Mouse (Mus musculus): ENCODE measurements at regions not wholly inside any gene's neighbourhood (a gene's known extent, or its start where the extent isn't known, plus 50 kb on each side); places are given as distances from the start of the nearest gene placed in this dataset.

- WGBS = 10% methylated on average over 2 of the region's 2 CpGs
- no peaks in the 10 kb centered on the region for H3K9me3 ChIP-seq (replicated peaks)
- no peaks in the 10 kb centered on the region for H3K27me3 ChIP-seq (replicated peaks)
- no peak overlapping the region for H3K27ac ChIP-seq (replicated peaks)
- no peak for ATAC-seq (ENCODE audit: low FRiP score)
- no peak overlapping the region for H3K4me2 ChIP-seq
- H3K4me1 ChIP-seq = 0 out of 2 replicates have a peak, but pooled peaks cover 3% of the 10 kb centered on the region
- H3K4me3 ChIP-seq (replicated peaks) = no peak overlapping the region
- no peaks in the 10 kb centered on the region for H3K36me3 ChIP-seq
- H3K9ac ChIP-seq (replicated peaks) = no peak overlapping the region
Measured at GRCm38 (mm10) chr13:63726035-63726434, 89.0 kb upstream of the Ercc6l2 start.

- 0 out of 2 replicates have a peak, but pooled peaks cover 3% of the 10 kb centered on the region for H3K4me1 ChIP-seq
- no peak for ATAC-seq (ENCODE audit: low FRiP score)
- H3K4me3 ChIP-seq (replicated peaks) = no peak overlapping the region
- H3K36me3 ChIP-seq = no peaks in the 10 kb centered on the region
- H3K9ac ChIP-seq (replicated peaks) = no peak overlapping the region
- no peak overlapping the region for H3K27ac ChIP-seq (replicated peaks)
- no peak overlapping the region for H3K4me2 ChIP-seq
- H3K27me3 ChIP-seq (replicated peaks) = no peaks in the 10 kb centered on the region
- 93% methylated on average over 6 of the region's 6 CpGs for WGBS
- H3K9me3 ChIP-seq (replicated peaks) = no peaks in the 10 kb centered on the region
Measured at GRCm38 (mm10) chr13:63726509-63726908, 88.5 kb upstream of the Ercc6l2 start.

DNA sequence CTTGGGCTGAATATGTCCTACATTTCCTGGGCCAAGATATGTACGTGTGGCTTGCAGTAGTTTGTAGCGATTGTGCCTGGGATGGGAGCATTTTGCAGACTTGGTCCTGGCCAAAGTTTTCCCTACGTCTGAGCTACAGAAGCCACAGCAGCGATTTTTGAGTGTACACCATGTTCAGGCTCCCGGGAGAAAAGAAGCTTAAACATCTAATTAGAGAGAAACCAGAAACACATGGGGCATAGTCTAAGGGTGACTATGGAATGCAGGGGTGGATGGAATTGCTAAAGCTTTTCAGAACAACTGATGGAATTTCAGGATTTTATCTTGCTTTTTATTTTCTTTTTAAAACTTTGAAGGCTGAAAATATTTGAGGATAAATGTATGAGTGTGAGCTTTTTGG is 79.3 kb upstream of the Ercc6l2 start:
- Histone ChIP-seq H3K9ac (replicated peaks) (no peak overlapping the region), H3K27ac (replicated peaks) (no peak overlapping the region), H3K36me3 (no peaks in the 10 kb centered on the region), H3K4me2 (no peak overlapping the region), H3K4me1 (no peaks in the 10 kb centered on the region), H3K27me3 (replicated peaks) (no peaks in the 10 kb centered on the region), H3K9me3 (replicated peaks) (no peaks in the 10 kb centered on the region), H3K4me3 (replicated peaks) (no peak overlapping the region)
- 86% methylated on average over 5 of the region's 5 CpGs for WGBS
- no peak for ATAC-seq (ENCODE audit: low FRiP score)

DNA sequence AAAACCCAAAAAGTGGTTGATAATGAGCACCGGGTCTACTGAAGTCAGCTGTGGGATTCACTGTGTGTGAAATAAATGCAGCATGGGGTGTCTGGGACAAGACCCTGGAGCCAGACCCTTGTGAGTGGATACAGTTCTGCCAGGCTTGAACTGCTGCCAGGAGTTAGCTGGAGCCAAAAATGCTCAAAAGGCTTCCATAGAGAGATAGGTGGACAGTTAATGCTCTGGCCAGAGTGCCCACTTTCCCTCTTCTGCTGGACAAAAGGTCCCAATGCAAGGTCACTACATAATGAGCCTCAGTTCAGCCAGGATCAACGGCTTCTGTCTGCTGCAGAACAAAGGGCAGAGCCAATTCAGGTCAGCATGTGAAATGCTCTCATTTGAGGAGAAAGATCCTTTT is 73.2 kb upstream of the Ercc6l2 start:
- WGBS = 32% methylated on average over 2 of the region's 2 CpGs
- Histone ChIP-seq H3K4me1 (no peaks in the 10 kb centered on the region), H3K27ac (replicated peaks) (no peak overlapping the region), H3K9me3 (replicated peaks) (no peaks in the 10 kb centered on the region), H3K36me3 (no peaks in the 10 kb centered on the region), H3K4me3 (replicated peaks) (no peak overlapping the region), H3K4me2 (no peak overlapping the region), H3K9ac (replicated peaks) (no peak overlapping the region), H3K27me3 (replicated peaks) (no peaks in the 10 kb centered on the region)
- ATAC-seq (ENCODE audit: low FRiP score) = peak; percentile 50; the same call in 1 of the 2 replicates

DNA sequence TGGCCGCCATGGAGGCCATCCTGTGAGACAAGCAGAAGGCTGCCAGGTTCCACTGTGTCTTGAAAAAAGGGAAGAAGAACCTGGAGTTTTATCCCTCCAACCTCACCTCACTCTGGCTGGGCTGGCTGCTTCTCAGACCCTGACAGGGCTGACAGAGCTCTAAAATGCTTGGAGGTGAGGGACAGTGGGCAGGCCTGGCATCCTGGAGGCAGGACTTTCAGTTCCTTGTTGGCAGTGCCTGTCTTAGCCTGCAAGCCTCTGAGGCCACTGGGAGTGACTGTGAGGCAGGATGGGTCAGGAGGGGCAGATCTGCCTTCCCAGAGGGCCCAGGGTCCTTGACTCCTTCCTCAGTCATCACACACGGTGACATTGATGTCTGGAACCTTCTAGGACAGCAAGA is 66.3 kb upstream of the Ercc6l2 start:
- Histone ChIP-seq H3K9me3 (replicated peaks) (no peaks in the 10 kb centered on the region), H3K27ac (replicated peaks) (no peak overlapping the region), H3K36me3 (no peaks in the 10 kb centered on the region), H3K4me1 (no peaks in the 10 kb centered on the region), H3K4me2 (no peak overlapping the region), H3K4me3 (replicated peaks) (no peak overlapping the region), H3K27me3 (replicated peaks) (no peaks in the 10 kb centered on the region), H3K9ac (replicated peaks) (no peak overlapping the region)
- WGBS = 96% methylated on average over 2 of the region's 2 CpGs
- ATAC-seq (ENCODE audit: low FRiP score) = no peak

DNA sequence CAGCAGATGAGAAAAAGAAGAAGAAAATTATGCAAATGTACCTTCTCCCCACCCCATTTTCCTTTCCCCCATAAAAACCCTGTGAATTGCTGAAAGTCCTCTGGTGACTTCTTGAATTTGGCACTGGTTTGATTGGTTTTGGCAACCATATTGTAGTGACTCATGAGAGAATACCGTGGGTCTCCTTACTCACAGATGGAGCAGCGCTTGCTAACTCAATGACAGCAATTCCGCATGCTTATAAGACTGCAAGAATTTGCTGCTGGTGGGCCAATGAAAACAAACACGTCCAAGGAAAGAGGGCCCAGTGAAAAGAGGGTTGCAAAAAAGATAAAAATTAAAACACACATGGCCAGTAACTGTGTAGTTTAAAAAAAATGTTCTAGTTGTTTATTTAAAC is 65.0 kb upstream of the Ercc6l2 start:
- no peaks in the 10 kb centered on the region for H3K4me1 ChIP-seq
- no peak overlapping the region for H3K9ac ChIP-seq (replicated peaks)
- H3K27me3 ChIP-seq (replicated peaks) = no peaks in the 10 kb centered on the region
- no peaks in the 10 kb centered on the region for H3K9me3 ChIP-seq (replicated peaks)
- H3K36me3 ChIP-seq = no peaks in the 10 kb centered on the region
- H3K4me3 ChIP-seq (replicated peaks) = no peak overlapping the region
- no peak overlapping the region for H3K27ac ChIP-seq (replicated peaks)
- no peak for ATAC-seq (ENCODE audit: low FRiP score)
- no peak overlapping the region for H3K4me2 ChIP-seq
- 58% methylated on average over 4 of the region's 4 CpGs for WGBS

DNA sequence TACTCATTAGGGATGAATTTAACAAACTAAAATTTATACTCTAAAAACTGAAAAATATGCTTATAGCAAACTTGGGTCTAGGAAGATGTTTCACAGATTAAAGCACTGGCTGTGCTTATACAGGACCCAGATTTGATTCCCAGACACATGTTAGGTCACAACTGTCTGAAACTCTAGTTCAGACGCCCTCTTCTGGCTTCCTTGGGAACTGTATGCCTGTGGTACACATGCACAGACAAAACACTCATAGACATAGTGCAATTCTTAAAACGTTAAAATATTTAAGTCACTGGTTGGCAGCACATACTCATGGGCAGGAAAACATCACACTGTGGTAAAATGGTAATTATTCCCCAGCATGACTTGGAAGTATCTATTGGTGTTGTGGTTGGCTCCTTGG is 63.8 kb upstream of the Ercc6l2 start:
- no peaks in the 10 kb centered on the region for H3K9me3 ChIP-seq (replicated peaks)
- no peaks in the 10 kb centered on the region for H3K27me3 ChIP-seq (replicated peaks)
- H3K4me3 ChIP-seq (replicated peaks) = no peak overlapping the region
- no peaks in the 10 kb centered on the region for H3K36me3 ChIP-seq
- WGBS = 77% methylated on average over 2 of the region's 2 CpGs
- ATAC-seq (ENCODE audit: low FRiP score) = no peak
- H3K4me2 ChIP-seq = no peak overlapping the region
- no peak overlapping the region for H3K27ac ChIP-seq (replicated peaks)
- no peaks in the 10 kb centered on the region for H3K4me1 ChIP-seq
- H3K9ac ChIP-seq (replicated peaks) = no peak overlapping the region

- H3K27me3 ChIP-seq (replicated peaks) = no peaks in the 10 kb centered on the region
- ATAC-seq (ENCODE audit: low FRiP score) = no peak
- H3K36me3 ChIP-seq = no peaks in the 10 kb centered on the region
- no peaks in the 10 kb centered on the region for H3K9me3 ChIP-seq (replicated peaks)
- H3K27ac ChIP-seq (replicated peaks) = no peak overlapping the region
- no peak overlapping the region for H3K4me3 ChIP-seq (replicated peaks)
- H3K9ac ChIP-seq (replicated peaks) = no peak overlapping the region
- no peaks in the 10 kb centered on the region for H3K4me1 ChIP-seq
- no peak overlapping the region for H3K4me2 ChIP-seq
- WGBS = 77% methylated on average over 5 of the region's 5 CpGs
Measured at GRCm38 (mm10) chr13:63757061-63757460, 58.0 kb upstream of the Ercc6l2 start.

DNA sequence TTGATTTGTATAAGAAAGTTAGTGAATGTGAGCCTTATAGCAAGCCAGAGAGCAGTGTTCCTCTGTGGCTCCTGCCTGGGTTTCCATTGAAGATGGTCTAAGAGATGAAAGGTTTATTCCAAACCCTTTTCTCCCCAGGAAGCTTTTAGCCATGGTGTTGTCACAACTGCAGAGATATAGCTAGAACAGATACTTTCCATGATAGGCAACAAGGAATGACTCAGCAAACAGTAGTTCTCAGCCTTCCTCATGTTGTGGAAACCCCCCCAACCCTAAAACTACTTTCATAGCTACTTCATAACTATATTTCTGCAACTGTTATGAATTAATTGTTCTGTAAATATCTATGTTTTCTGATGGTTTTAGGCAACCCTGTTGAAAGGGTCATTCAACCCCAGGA is 53.5 kb upstream of the Ercc6l2 start:
- no peak overlapping the region for H3K9ac ChIP-seq (replicated peaks)
- no peaks in the 10 kb centered on the region for H3K9me3 ChIP-seq (replicated peaks)
- H3K4me2 ChIP-seq = no peak overlapping the region
- no peak overlapping the region for H3K4me3 ChIP-seq (replicated peaks)
- ATAC-seq (ENCODE audit: low FRiP score) = no peak
- no peaks in the 10 kb centered on the region for H3K27me3 ChIP-seq (replicated peaks)
- H3K27ac ChIP-seq (replicated peaks) = no peak overlapping the region
- H3K4me1 ChIP-seq = no peaks in the 10 kb centered on the region
- no peaks in the 10 kb centered on the region for H3K36me3 ChIP-seq

Measured in neural tube, embryonic 15.5 days (tissue).